Mouse (Mus musculus) CH12.LX (cell line): ENCODE data around the gene Gm20888. TPM values are rescaled to one million over a fixed set of nuclear protein-coding genes. Genes with fewer than 3 reads are reported as not detected.
"Not testable (repeated sequence)": the region's sequence is repeated elsewhere in the genome, so short reads cannot be mapped to it uniquely, and the experiment has no call there.

Source experiments
- DNase-seq: peaks from one replicate; pipeline ENCODE4 v3.0.0-alpha.2; 2013; ENCODE audit errors: extremely low read depth
- H3K27ac ChIP-seq: 2 replicates; pipeline ENCODE4 v1.5.1; 2012; ENCODE audit warnings: low read depth, mild to moderate bottlenecking, control low read depth, moderate library complexity; ENCODE audit not compliant: insufficient read depth
- H3K27me3 ChIP-seq: replicated peaks from 2 replicates; pipeline ENCODE3; 2012; ENCODE audit warnings: inconsistent platforms
- H3K36me3 ChIP-seq, 2 experiments: replicated peaks in 1 of 2; 2 replicates each; pipeline versions ENCODE3 to v1.6.1; 2012; ENCODE audit warnings: inconsistent platforms in 1 of 2, low read length in 1 of 2, mild to moderate bottlenecking in 1 of 2, mixed read lengths in 1 of 2, moderate library complexity in 1 of 2; ENCODE audit not compliant: control insufficient read depth in 1 of 2, insufficient read depth in 1 of 2
- H3K4me1 ChIP-seq, 2 experiments: 2 replicates each; pipeline ENCODE4 v1.6.1; 2012; ENCODE audit warnings: inconsistent platforms in 1 of 2, moderate library complexity in 1 of 2; ENCODE audit not compliant: insufficient read depth in 2 of 2, control insufficient read depth in 1 of 2
- H3K4me2 ChIP-seq: 2 replicates; pipeline ENCODE4 v1.6.1; 2012; ENCODE audit warnings: low read depth, mild to moderate bottlenecking, control low read depth; ENCODE audit not compliant: poor library complexity, insufficient read depth, severe bottlenecking
- H3K4me3 ChIP-seq, 3 experiments: fragments of 150-350 bp in 1 of 3; sonication (generic) in 1 of 3; replicated peaks in 1 of 3; 2 replicates each; pipeline versions ENCODE3 to v1.5.1; 2011 to 2012; ENCODE audit warnings: low read depth in 2 of 3, low read length in 2 of 3, mild to moderate bottlenecking in 2 of 3, moderate library complexity in 2 of 3, control low read depth in 1 of 3, improper control_type of control experiment in 1 of 3, inconsistent platforms in 1 of 3, mixed read lengths in 1 of 3; ENCODE audit not compliant: poor library complexity in 1 of 3
- H3K79me2 ChIP-seq: replicated peaks from 2 replicates; pipeline ENCODE4 v1.6.1; 2012; ENCODE audit warnings: mild to moderate bottlenecking, moderate library complexity; ENCODE audit not compliant: control insufficient read depth, poor library complexity, insufficient read depth, severe bottlenecking; ENCODE audit errors: extremely low read depth
- H3K9ac ChIP-seq: 2 replicates; pipeline ENCODE4 v1.6.1; 2012; ENCODE audit warnings: low read depth, mild to moderate bottlenecking, control low read depth, moderate library complexity; ENCODE audit not compliant: insufficient read depth
- H3K9me3 ChIP-seq: replicated peaks from 2 replicates; pipeline ENCODE3; 2012; ENCODE audit warnings: low read length, inconsistent platforms, mixed read lengths
- dilution Hi-C: fragments of 300-500 bp; cut with MboI; formaldehyde crosslinking; loops from 2 replicates; pipeline ENCODE4 v1.14.3; 2020; ENCODE audit warnings: low sequenced_read_pairs; ENCODE audit not compliant: extremely low pct_unique_long_range_greater_than_20kb, extremely low pct_ligation_motif_present
- in situ Hi-C: fragments of 300-500 bp; cut with MboI; formaldehyde crosslinking; loops from 3 replicates; pipeline ENCODE4 v1.14.3; 2019; ENCODE audit warnings: low sequenced_read_pairs, low pct_ligation_motif_present, low pct_unique_long_range_greater_than_20kb, mixed read lengths
- polyA plus RNA-seq: library from polyadenylated mRNA; unstranded; fragments of >175 nt; gene quantifications from 2 replicates; pipeline ENCODE4 v1.2.1, GENCODE M21; 2012; ENCODE audit warnings: low read depth; ENCODE audit not compliant: insufficient read length
- total RNA-seq, 2 experiments: library from RNA; depleted of rRNA; stranded (reverse); fragments of 300-350 nt in 1 of 2; fragments of >200 nt in 1 of 2; gene quantifications; 2 replicates each; pipeline ENCODE4 v1.2.3; 2012 to 2014

The Gm20888 gene
- total RNA-seq (2012; rRNA removed) (not detected in 2 replicates), total RNA-seq (2014; rRNA removed) (not detected in 2 replicates), polyA plus RNA-seq (not detected in 2 replicates)

GRCm38 (mm10) chrY:70441582-70441981 lies at the start of gene Gm20888:
Gene Gm20888 (plus strand): TSS chrY:70441882.
- H3K27me3 ChIP-seq, H3K27ac ChIP-seq, H3K9ac ChIP-seq, H3K4me2 ChIP-seq, H3K36me3 ChIP-seq, H3K4me3 ChIP-seq, dilution Hi-C loops, in situ Hi-C loops, H3K79me2 ChIP-seq, DNase-seq, H3K9me3 ChIP-seq, H3K4me1 ChIP-seq: not testable (repeated sequence)

Other genes starting within 250 kb of the Gm20888 start
- not detected in 2 replicates for gene Gm21118, start 168.2 kb upstream of the Gm20888 start, total RNA-seq (2012; rRNA removed)
- gene Gm21118, start 168.2 kb upstream of the Gm20888 start, total RNA-seq (2014; rRNA removed): not detected in 2 replicates
- not detected in 2 replicates for gene Gm21118, start 168.2 kb upstream of the Gm20888 start, polyA plus RNA-seq
- gene Gm29423, start 138.6 kb upstream of the Gm20888 start, total RNA-seq (2012; rRNA removed): not detected in 2 replicates
- not detected in 2 replicates for gene Gm29423, start 138.6 kb upstream of the Gm20888 start, total RNA-seq (2014; rRNA removed)
- not detected in 2 replicates for gene Gm29423, start 138.6 kb upstream of the Gm20888 start, polyA plus RNA-seq
- not detected in 2 replicates for gene Gm29644, start 138.5 kb upstream of the Gm20888 start, total RNA-seq (2012; rRNA removed)
- gene Gm29644, start 138.5 kb upstream of the Gm20888 start, total RNA-seq (2014; rRNA removed): not detected in 2 replicates
- not detected in 2 replicates for gene Gm29644, start 138.5 kb upstream of the Gm20888 start, polyA plus RNA-seq